Mouse (Mus musculus): ENCODE measurements around the gene Tbx2.

GRCm38 (mm10) chr11:85821659-85822058, 10.7 kb upstream of the Tbx2 start:
- TF ChIP-seq POLR2A (IDR thresholded peaks at IDR 0.05; ENCODE audit: low read depth, low read length) (no peak), CTCF (IDR thresholded peaks at IDR 0.05; ENCODE audit: extremely low read depth, insufficient read depth, insufficient read length, insufficient replicate concordance) (no peak)
